Mouse (Mus musculus) thymus, adult 2 months (tissue): Measurements from ENCODE around the gene Far2.

Experiments
- CTCF ChIP-seq: fragments of 200-500 bp; IDR thresholded peaks from 2 replicates; pipeline ENCODE4 v1.5.1; 2012; ENCODE audit warnings: mild to moderate bottlenecking, control low read depth, low read length, moderate library complexity, borderline replicate concordance; ENCODE audit not compliant: control insufficient read depth, poor library complexity, insufficient read depth; ENCODE audit errors: extremely low read depth
- POLR2A ChIP-seq: fragments of 200-500 bp; IDR thresholded peaks from 2 replicates; pipeline ENCODE4 v1.6.1; 2012; ENCODE audit warnings: mild to moderate bottlenecking, low read length, control low read depth, moderate library complexity; ENCODE audit not compliant: control insufficient read depth, poor library complexity, insufficient read depth; ENCODE audit errors: extremely low read depth

DNA sequence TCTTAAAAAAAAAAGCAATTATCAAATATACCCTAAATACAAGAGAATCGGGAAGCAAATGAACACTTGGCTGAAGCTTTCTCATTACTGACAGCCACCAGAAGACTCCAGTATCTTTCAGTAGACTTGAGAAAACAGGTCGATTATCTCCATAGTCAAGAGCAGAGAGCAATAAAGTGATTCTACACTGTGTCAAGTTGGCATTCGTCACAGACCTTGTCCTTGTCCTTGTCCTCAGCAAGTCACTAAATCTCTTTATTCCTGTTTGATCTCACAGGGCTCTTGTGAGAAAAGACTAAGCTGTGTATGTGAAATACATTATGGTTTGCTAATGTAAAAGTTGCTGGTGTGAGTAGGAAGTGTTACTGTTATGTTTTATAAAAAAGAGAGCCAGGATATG, 16.1 kb downstream of the Far2 start:
- TF ChIP-seq CTCF (no peak), POLR2A (no peak)
